Mouse (Mus musculus) left cerebral cortex, postnatal 4 days (tissue): ENCODE results near the gene Kansl3. TPM values are rescaled to one million over a fixed set of nuclear protein-coding genes. Genes with fewer than 3 reads are reported as not detected.

Experiments used
- DNase-seq: peaks from one replicate; pipeline ENCODE4 v3.0.0-alpha.2; 2022
- intact Hi-C: fragments of 180-260 bp; cut with DNase I; formaldehyde crosslinking; loops from one replicate; pipeline ENCODE4 v1.15.1; 2025
- total RNA-seq, 2 experiments: library from RNA; stranded (reverse); gene quantifications; 2 replicates each; pipeline ENCODE4 v1.2.3; 2021

Gene Kansl3
- total RNA-seq, 2 experiments from 2014 or later = 61.4 to 67.1 TPM

GRCm38 (mm10) chr1:36323076-36323475 lies 45.9 kb downstream of the Kansl3 start:
- no peak for DNase-seq
- intact Hi-C loops = no loop called here

GRCm38 (mm10) chr1:36321829-36322573 lies 47.0 kb downstream of the Kansl3 start:
- intact Hi-C loops = no loop called here
- DNase-seq = no peak

- intact Hi-C loops = no loop called here
- DNase-seq = no peak
These were observed 47.8 kb downstream of the Kansl3 start for GRCm38 (mm10) chr1:36321164-36321563.

GRCm38 (mm10) chr1:36315776-36316100 lies 53.2 kb downstream of the Kansl3 start:
- intact Hi-C loops = no loop called here

GRCm38 (mm10) chr1:36314959-36315775 lies 53.8 kb downstream of the Kansl3 start:
- intact Hi-C loops = no loop called here
- no peak for DNase-seq

More at GRCm38 (mm10) chr1:36315776-36316100, 53.2 kb downstream of the Kansl3 start:
- no peak for DNase-seq

- intact Hi-C loops = no loop called here
These were observed 59.5 kb downstream of the Kansl3 start for GRCm38 (mm10) chr1:36309498-36309901.

GRCm38 (mm10) chr1:36308966-36309475 lies 60.0 kb downstream of the Kansl3 start:
- no peak for DNase-seq
- intact Hi-C loops = no loop called here

More at GRCm38 (mm10) chr1:36309498-36309901, 59.5 kb downstream of the Kansl3 start:
- peak; percentile 62 for DNase-seq

- intact Hi-C loops = no loop called here
- no peak for DNase-seq
These were observed 60.5 kb downstream of the Kansl3 start for GRCm38 (mm10) chr1:36308451-36308901.

- peak; percentile 92 for DNase-seq
- intact Hi-C loops = no loop called here
These were observed 61.3 kb downstream of the Kansl3 start, which contains the start of gene Arid5a for GRCm38 (mm10) chr1:36307495-36308280. Arid5a (plus strand) TSS chr1:36307733.

- intact Hi-C loops = no loop called here
- no peak for DNase-seq
These were observed 61.9 kb downstream of the Kansl3 start for GRCm38 (mm10) chr1:36307121-36307494.

GRCm38 (mm10) chr1:36306120-36306519 lies 62.9 kb downstream of the Kansl3 start:
- no peak for DNase-seq
- intact Hi-C loops = no loop called here

GRCm38 (mm10) chr1:36304764-36305163 lies 64.2 kb downstream of the Kansl3 start:
- intact Hi-C loops = no loop called here
- DNase-seq = no peak

GRCm38 (mm10) chr1:36303381-36304320 lies 65.3 kb downstream of the Kansl3 start:
- intact Hi-C loops = no loop called here
- DNase-seq = peak; percentile 51

GRCm38 (mm10) chr1:36302957-36303356 lies 66.0 kb downstream of the Kansl3 start:
- intact Hi-C loops = no loop called here
- no peak for DNase-seq

- intact Hi-C loops = no loop called here
- no peak for DNase-seq
These were observed 66.7 kb downstream of the Kansl3 start for GRCm38 (mm10) chr1:36302273-36302672.

GRCm38 (mm10) chr1:36300486-36300885 lies 68.5 kb downstream of the Kansl3 start:
- no peak for DNase-seq

GRCm38 (mm10) chr1:36299676-36300075 lies 69.3 kb downstream of the Kansl3 start:
- no peak for DNase-seq
- intact Hi-C loops = no loop called here

More at GRCm38 (mm10) chr1:36300486-36300885, 68.5 kb downstream of the Kansl3 start:
- intact Hi-C loops = no loop called here

- intact Hi-C loops = no loop called here
- DNase-seq = no peak
These were observed 69.9 kb downstream of the Kansl3 start for GRCm38 (mm10) chr1:36299126-36299525.

GRCm38 (mm10) chr1:36298107-36298506 lies 70.9 kb downstream of the Kansl3 start:
- intact Hi-C loops = no loop called here
- no peak for DNase-seq
